Mouse (Mus musculus): ENCODE data around the gene Rap2a. TPM values are rescaled to one million over a fixed set of nuclear protein-coding genes. Genes with fewer than 3 reads are reported as not detected.
A peak's percentile ranks its signal among the peaks of the same experiment; 100 is the strongest.

Rap2a gene
- 2.8 and 3.1 TPM in 2 replicates for polyA plus RNA-seq (2015; fragmentation: Nextera tagmentation; extraction: Ambion mirVana)

DNA sequence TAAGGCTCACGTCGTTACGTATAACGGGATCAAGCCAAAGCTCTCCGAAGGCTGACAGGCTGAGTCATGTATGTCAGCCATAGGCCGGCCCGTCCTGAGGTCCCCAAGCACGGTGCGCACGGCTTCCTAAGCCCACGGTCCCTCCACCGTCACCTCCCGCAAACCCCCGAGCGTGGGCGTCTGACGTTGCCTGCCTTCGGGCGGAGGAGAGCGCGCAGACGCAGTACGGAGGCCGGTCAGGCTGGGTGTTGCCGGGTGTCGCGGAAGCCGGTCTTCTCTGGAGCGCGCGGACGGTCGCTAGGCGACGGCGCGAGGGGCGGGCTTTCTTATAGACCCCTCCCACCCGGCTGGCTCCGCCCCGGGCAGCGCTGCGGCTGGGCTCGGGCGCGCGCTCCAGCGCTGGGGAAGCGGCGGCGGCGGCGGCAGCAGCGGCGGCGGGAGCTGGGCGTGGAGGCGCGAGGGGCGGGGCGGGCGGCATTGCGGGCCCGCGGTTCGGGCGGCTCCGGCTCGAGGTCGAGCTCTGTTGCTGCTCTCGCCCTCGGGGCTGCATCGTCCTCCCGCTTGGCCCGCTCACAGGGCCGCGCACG lies at the start of gene Rap2a:
Gene Rap2a (plus strand): TSS at position 463 of the 587 bp plus-strand sequence.
- Histone ChIP-seq H3K9ac (peak within 1 kb of the TSS; percentile 82), H3K9me3 (replicated peaks) (no peaks in the 10 kb centered on the region), H3K27me3 (peaks cover 14% of the 10 kb centered on the region), H3K36me3 (peaks cover 7% of the 10 kb centered on the region; the same call in 1 of the 2 replicates), H3K27ac (peak within 1 kb of the TSS; percentile 88), H3K4me2 (peak within 1 kb of the TSS; percentile 92), H3K4me1 (replicated peaks) (peaks cover 29% of the 10 kb centered on the region), H3K4me3 (replicated peaks) (peak within 1 kb of the TSS; percentile 72)
- DNase-seq = peak; percentile 90
- peak; percentile 81 for ATAC-seq (ENCODE audit: low read depth)
- under 1% methylated on average over 77 of the region's 78 CpGs for WGBS (ENCODE audit: insufficient replicate concordance)

- DNase-seq = no peak
- no peaks in the 10 kb centered on the region for H3K4me1 ChIP-seq (replicated peaks)
- H3K4me3 ChIP-seq (replicated peaks) = no peak overlapping the region
- no peaks in the 10 kb centered on the region for H3K9me3 ChIP-seq (replicated peaks)
- 72% methylated on average over 5 of the region's 5 CpGs for WGBS (ENCODE audit: insufficient replicate concordance)
- no peak for ATAC-seq (ENCODE audit: low read depth)
- H3K9ac ChIP-seq = no peak overlapping the region
- H3K36me3 ChIP-seq = peaks cover 27% of the 10 kb centered on the region
- no peaks in the 10 kb centered on the region for H3K27me3 ChIP-seq
- H3K27ac ChIP-seq = no peak overlapping the region
- no peak overlapping the region for H3K4me2 ChIP-seq
These were observed 49.7 kb upstream of the Rap2a start for GRCm38 (mm10) chr14:120428497-120428896.

- H3K9me3 ChIP-seq (replicated peaks) = no peaks in the 10 kb centered on the region
- H3K9ac ChIP-seq = no peak overlapping the region
- no peak overlapping the region for H3K4me2 ChIP-seq
- H3K4me1 ChIP-seq (replicated peaks) = no peaks in the 10 kb centered on the region
- ATAC-seq (ENCODE audit: low read depth) (no peak), DNase-seq (no peak)
- no peaks in the 10 kb centered on the region; the same call in 1 of the 2 replicates for H3K36me3 ChIP-seq
- no peak overlapping the region for H3K27ac ChIP-seq
- H3K4me3 ChIP-seq (replicated peaks) = no peak overlapping the region
- H3K27me3 ChIP-seq = no peaks in the 10 kb centered on the region
These were observed 45.5 kb upstream of the Rap2a start for GRCm38 (mm10) chr14:120432773-120433172.

DNA sequence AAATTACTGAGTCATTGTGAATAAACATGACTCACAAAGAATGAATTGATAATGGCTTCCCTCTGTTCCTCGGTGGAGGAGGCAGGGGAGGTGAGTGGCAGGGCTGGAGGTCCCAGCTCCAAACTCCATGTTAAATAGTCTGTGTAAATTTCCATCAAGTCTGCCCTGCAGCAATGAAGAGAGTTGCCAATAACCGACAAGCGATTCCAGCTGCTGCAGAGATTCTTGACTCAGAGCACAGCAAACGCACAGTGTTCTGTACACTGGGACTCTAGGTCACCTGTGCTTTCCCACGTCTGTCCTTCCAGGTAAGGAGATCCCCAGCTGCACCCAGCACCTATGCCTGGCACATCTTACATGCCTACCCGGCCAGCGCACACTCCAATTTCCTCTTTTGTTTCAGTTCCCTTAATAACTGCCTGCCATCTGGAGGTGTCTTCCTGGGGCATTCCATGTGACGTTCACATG lies 44.3 kb upstream of the Rap2a start:
- Histone ChIP-seq H3K4me2 (no peak overlapping the region), H3K4me1 (replicated peaks) (no peaks in the 10 kb centered on the region), H3K9me3 (replicated peaks) (no peaks in the 10 kb centered on the region), H3K36me3 (no peaks in the 10 kb centered on the region; the same call in 1 of the 2 replicates), H3K27me3 (no peaks in the 10 kb centered on the region), H3K4me3 (replicated peaks) (no peak overlapping the region), H3K27ac (no peak overlapping the region), H3K9ac (no peak overlapping the region)
- 54% methylated on average over 8 of the region's 8 CpGs for WGBS (ENCODE audit: insufficient replicate concordance)
- ATAC-seq (ENCODE audit: low read depth) (no peak), DNase-seq (no peak)

DNA sequence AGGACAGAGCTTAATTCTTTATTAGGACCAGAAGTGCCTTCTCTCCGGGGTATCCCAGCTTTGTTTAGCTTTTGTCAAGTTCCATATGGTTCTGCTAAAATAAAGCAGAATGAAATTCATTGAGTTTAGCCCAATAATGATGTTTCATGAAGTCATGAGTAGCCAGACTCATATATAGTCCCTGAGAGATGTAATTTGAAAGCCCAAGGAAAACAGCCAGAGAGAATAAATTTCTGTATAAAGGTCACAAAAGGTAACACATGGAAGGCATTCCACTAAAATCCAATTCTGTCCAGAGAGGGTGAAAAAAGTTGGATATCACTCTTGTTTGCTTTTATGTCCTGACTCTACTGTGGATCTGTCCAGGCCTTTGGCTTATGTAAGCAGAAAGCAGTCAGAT lies 43.4 kb upstream of the Rap2a start:
- Histone ChIP-seq H3K4me2 (no peak overlapping the region), H3K9me3 (replicated peaks) (no peaks in the 10 kb centered on the region; the same call in 1 of the 2 replicates), H3K4me3 (replicated peaks) (no peak overlapping the region), H3K27me3 (no peaks in the 10 kb centered on the region), H3K27ac (no peak overlapping the region), H3K4me1 (replicated peaks) (no peaks in the 10 kb centered on the region), H3K36me3 (no peaks in the 10 kb centered on the region; the same call in 1 of the 2 replicates), H3K9ac (no peak overlapping the region)
- 68% methylated on average over 1 of the region's 1 CpGs for WGBS (ENCODE audit: insufficient replicate concordance)
- ATAC-seq (ENCODE audit: low read depth) = no peak
- no peak for DNase-seq

DNA sequence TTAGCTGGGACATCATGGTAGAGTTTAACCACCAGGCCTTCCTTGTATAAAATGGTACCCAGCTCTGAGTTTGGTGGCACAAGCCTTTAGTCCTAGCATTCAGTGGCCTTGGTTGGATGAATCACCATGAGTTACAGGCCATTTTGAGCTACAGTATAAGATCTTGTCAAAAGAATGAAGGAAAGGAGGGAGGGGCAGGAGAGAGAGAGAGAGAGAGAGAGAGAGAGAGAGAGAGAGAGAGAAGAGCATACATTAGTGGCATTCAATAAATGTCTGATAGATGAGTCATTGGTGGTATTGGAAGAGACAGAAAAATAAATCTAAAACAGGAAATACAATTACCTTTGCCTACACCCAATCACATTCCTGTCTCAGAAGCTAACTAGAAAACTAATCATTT lies 37.5 kb upstream of the Rap2a start:
- no peaks in the 10 kb centered on the region for H3K27me3 ChIP-seq

GRCm38 (mm10) chr14:120441256-120441655 lies 37.0 kb upstream of the Rap2a start:
- no peak for ATAC-seq (ENCODE audit: low read depth)
- Histone ChIP-seq H3K9me3 (replicated peaks) (peaks cover 3% of the 10 kb centered on the region; the same call in 1 of the 2 replicates), H3K4me1 (replicated peaks) (no peaks in the 10 kb centered on the region), H3K36me3 (no peaks in the 10 kb centered on the region; the same call in 1 of the 2 replicates), H3K27me3 (no peaks in the 10 kb centered on the region), H3K27ac (no peak overlapping the region), H3K4me3 (replicated peaks) (no peak overlapping the region), H3K9ac (no peak overlapping the region), H3K4me2 (no peak overlapping the region)
- DNase-seq = no peak
- WGBS (ENCODE audit: insufficient replicate concordance) = 58% methylated on average over 4 of the region's 4 CpGs

More for the DNA sequence above, 37.5 kb upstream of the Rap2a start:
- no peaks in the 10 kb centered on the region; the same call in 1 of the 2 replicates for H3K36me3 ChIP-seq
- peaks cover 3% of the 10 kb centered on the region; the same call in 1 of the 2 replicates for H3K9me3 ChIP-seq (replicated peaks)
- no peak for DNase-seq
- ATAC-seq (ENCODE audit: low read depth) = no peak
- no peak overlapping the region for H3K27ac ChIP-seq
- H3K4me2 ChIP-seq = no peak overlapping the region
- H3K9ac ChIP-seq = no peak overlapping the region
- no peak overlapping the region for H3K4me3 ChIP-seq (replicated peaks)
- H3K4me1 ChIP-seq (replicated peaks) = no peaks in the 10 kb centered on the region

DNA sequence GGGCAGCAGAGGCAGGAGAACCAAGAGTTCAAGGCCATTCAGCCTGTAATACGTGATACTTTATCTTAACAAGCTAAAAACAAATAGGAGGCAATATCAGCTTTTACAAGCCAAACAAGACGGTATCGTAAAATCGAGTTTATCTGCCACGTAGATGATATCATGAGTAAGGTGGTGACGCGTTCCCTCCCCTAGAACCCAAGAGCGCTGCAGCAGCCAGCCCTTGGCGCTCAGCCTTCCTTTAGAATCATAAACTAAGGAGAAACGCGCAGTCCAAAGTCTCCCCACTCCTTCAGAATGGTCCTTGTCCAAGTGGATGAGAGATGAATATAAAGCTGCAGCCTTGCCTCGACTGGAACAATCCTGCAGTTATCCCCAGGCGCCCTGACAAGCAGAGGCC lies 36.4 kb upstream of the Rap2a start:
- H3K36me3 ChIP-seq = no peaks in the 10 kb centered on the region; the same call in 1 of the 2 replicates
- DNase-seq = no peak
- peaks cover 3% of the 10 kb centered on the region; the same call in 1 of the 2 replicates for H3K9me3 ChIP-seq (replicated peaks)
- H3K4me1 ChIP-seq (replicated peaks) = no peaks in the 10 kb centered on the region
- no peaks in the 10 kb centered on the region for H3K27me3 ChIP-seq
- 79% methylated on average over 13 of the region's 13 CpGs for WGBS (ENCODE audit: insufficient replicate concordance)
- no peak for ATAC-seq (ENCODE audit: low read depth)
- H3K9ac ChIP-seq = no peak overlapping the region
- H3K4me2 ChIP-seq = no peak overlapping the region
- H3K4me3 ChIP-seq (replicated peaks) = no peak overlapping the region
- H3K27ac ChIP-seq = no peak overlapping the region

DNA sequence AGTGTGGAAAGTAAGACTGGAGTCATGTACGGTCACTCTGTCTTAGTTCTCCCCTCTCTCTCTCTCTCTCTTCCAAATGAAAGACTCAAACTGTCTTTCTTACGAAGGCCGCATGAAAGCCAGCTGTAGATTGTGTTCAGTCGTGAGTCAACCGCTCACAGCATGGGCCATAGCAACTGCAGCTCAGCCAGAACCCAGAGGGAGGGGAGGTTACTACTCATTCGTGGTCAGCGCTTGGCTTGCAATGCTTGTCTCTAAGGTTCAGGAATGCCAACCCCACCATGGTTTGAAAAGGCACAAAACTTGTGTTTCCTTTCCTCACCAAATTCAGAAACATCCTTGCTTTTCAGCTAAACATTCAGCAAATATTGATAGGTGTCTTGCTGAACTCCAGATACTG lies 24.0 kb upstream of the Rap2a start:
- Histone ChIP-seq H3K9ac (no peak overlapping the region), H3K27ac (no peak overlapping the region), H3K27me3 (no peaks in the 10 kb centered on the region), H3K36me3 (no peaks in the 10 kb centered on the region), H3K4me3 (replicated peaks) (no peak overlapping the region), H3K4me2 (no peak overlapping the region), H3K9me3 (replicated peaks) (0 out of 2 replicates have a peak, but pooled peaks cover 4% of the 10 kb centered on the region), H3K4me1 (replicated peaks) (no peaks in the 10 kb centered on the region)
- no peak for ATAC-seq (ENCODE audit: low read depth)
- WGBS (ENCODE audit: insufficient replicate concordance) = 81% methylated on average over 7 of the region's 7 CpGs
- no peak for DNase-seq

- no peak overlapping the region for H3K9ac ChIP-seq
- WGBS (ENCODE audit: insufficient replicate concordance) = 72% methylated on average over 3 of the region's 3 CpGs
These were observed 14.1 kb upstream of the Rap2a start for GRCm38 (mm10) chr14:120463938-120464727.

GRCm38 (mm10) chr14:120466816-120467215 lies 11.4 kb upstream of the Rap2a start:
- no peaks in the 10 kb centered on the region for H3K9me3 ChIP-seq (replicated peaks)
- no peak overlapping the region for H3K4me2 ChIP-seq
- 56% methylated on average over 4 of the region's 4 CpGs for WGBS (ENCODE audit: insufficient replicate concordance)
- H3K36me3 ChIP-seq = no peaks in the 10 kb centered on the region
- H3K9ac ChIP-seq = no peak overlapping the region
- ATAC-seq (ENCODE audit: low read depth) = no peak
- no peak overlapping the region for H3K4me3 ChIP-seq (replicated peaks)
- no peak for DNase-seq
- H3K4me1 ChIP-seq (replicated peaks) = no peaks in the 10 kb centered on the region
- no peak overlapping the region for H3K27ac ChIP-seq
- H3K27me3 ChIP-seq = no peaks in the 10 kb centered on the region

More at GRCm38 (mm10) chr14:120463938-120464727, 14.1 kb upstream of the Rap2a start:
- DNase-seq (no peak), ATAC-seq (ENCODE audit: low read depth) (no peak)
- Histone ChIP-seq H3K27me3 (no peaks in the 10 kb centered on the region), H3K4me2 (no peak overlapping the region), H3K36me3 (no peaks in the 10 kb centered on the region), H3K4me3 (replicated peaks) (no peak overlapping the region), H3K27ac (no peak overlapping the region), H3K4me1 (replicated peaks) (no peaks in the 10 kb centered on the region), H3K9me3 (replicated peaks) (no peaks in the 10 kb centered on the region)
